Mouse (Mus musculus): ENCODE measurements at regions not wholly inside any gene's neighbourhood (a gene's known extent, or its start where the extent isn't known, plus 50 kb on each side); places are given as distances from the start of the nearest gene placed in this dataset.
A peak's percentile ranks its signal among the peaks of the same experiment; 100 is the strongest.

- Histone ChIP-seq H3K36me3 (replicated peaks; ENCODE audit: control insufficient read depth, insufficient read depth, low read depth, low read length) (no peaks in the 10 kb centered on the region), H3K4me2 (ENCODE audit: low read depth, low read length) (no peak overlapping the region), H3K27ac (replicated peaks; ENCODE audit: low read depth, low read length) (no peak overlapping the region), H3K4me1 (ENCODE audit: control insufficient read depth, insufficient read depth, low read length) (no peaks in the 10 kb centered on the region), H3K9ac (replicated peaks; ENCODE audit: low read length) (no peak overlapping the region), H3K4me3 (ENCODE audit: low read depth, low read length) (no peak overlapping the region), H3K9me3 (replicated peaks; ENCODE audit: control insufficient read depth, low read length) (no peaks in the 10 kb centered on the region), H3K27me3 (ENCODE audit: control insufficient read depth, insufficient read depth, low read length) (no peaks in the 10 kb centered on the region)
- WGBS, result 58% methylated on average over 9 of the region's 9 CpGs
- ATAC-seq (replicated peaks; ENCODE audit: insufficient number of reproducible peaks, low FRiP score, low TSS enrichment, low read depth) (peak; percentile 18; the same call in 1 of the 2 replicates), DNase-seq (ENCODE audit: low spot score) (no peak)
Observed at GRCm38 (mm10) chr3:143090886-143091285, 209.1 kb upstream of the Pkn2 start.

DNA sequence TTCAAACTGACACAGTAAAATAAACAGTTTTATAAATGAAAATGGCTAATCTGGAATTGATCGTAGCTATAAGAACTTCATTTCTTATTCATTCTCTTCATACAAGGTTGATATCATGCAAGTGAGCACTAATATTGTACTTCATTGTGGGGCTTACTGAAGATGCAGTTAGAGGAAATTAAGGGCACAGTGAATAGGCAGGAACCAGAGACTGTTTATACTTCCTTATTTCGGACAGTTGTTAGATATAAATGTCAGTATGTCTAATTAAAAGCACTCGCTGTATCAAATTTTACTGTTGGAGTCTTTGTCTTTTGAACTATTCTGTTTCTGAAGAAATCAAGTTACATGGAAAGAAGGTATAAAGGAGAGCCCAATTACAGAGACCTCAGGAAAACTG lies 208.5 kb upstream of the Pkn2 start:
- H3K4me3 ChIP-seq (ENCODE audit: low read depth, low read length), result no peak overlapping the region
- DNase-seq (ENCODE audit: low spot score), result no peak
- 87% methylated on average over 3 of the region's 3 CpGs for WGBS
- ATAC-seq (replicated peaks; ENCODE audit: insufficient number of reproducible peaks, low FRiP score, low TSS enrichment, low read depth), result no peak
- H3K9ac ChIP-seq (replicated peaks; ENCODE audit: low read length), result no peak overlapping the region
- H3K9me3 ChIP-seq (replicated peaks; ENCODE audit: control insufficient read depth, low read length), result no peaks in the 10 kb centered on the region
- H3K27ac ChIP-seq (replicated peaks; ENCODE audit: low read depth, low read length), result no peak overlapping the region
- H3K36me3 ChIP-seq (replicated peaks; ENCODE audit: control insufficient read depth, insufficient read depth, low read depth, low read length), result no peaks in the 10 kb centered on the region
- H3K4me1 ChIP-seq (ENCODE audit: control insufficient read depth, insufficient read depth, low read length), result no peaks in the 10 kb centered on the region
- no peaks in the 10 kb centered on the region for H3K27me3 ChIP-seq (ENCODE audit: control insufficient read depth, insufficient read depth, low read length)
- H3K4me2 ChIP-seq (ENCODE audit: low read depth, low read length), result no peak overlapping the region

DNA sequence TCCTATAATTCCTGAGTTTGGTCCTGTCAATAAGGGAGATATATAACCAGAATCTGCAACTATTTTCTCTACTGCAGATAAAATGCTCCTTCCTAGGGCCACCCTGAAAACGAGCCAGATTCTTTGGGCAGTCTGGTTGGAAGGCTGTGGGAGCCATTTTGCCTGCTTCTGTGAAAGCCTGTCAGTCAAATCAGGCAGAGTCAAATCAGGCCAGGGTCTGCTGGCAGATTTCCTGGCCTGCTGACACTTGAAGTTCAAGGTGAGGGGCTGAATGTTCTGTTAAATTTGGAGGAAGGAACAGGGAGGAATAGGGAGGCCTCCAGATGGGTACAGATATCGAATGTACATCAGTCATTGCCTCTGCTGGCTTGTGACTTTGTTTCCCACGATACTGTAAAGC lies 206.0 kb upstream of the Pkn2 start:
- Histone ChIP-seq H3K9me3 (replicated peaks; ENCODE audit: control insufficient read depth, low read length) (no peaks in the 10 kb centered on the region), H3K27me3 (ENCODE audit: control insufficient read depth, insufficient read depth, low read length) (no peaks in the 10 kb centered on the region), H3K4me1 (ENCODE audit: control insufficient read depth, insufficient read depth, low read length) (no peaks in the 10 kb centered on the region), H3K9ac (replicated peaks; ENCODE audit: low read length) (no peak overlapping the region), H3K27ac (replicated peaks; ENCODE audit: low read depth, low read length) (no peak overlapping the region), H3K36me3 (replicated peaks; ENCODE audit: control insufficient read depth, insufficient read depth, low read depth, low read length) (no peaks in the 10 kb centered on the region), H3K4me3 (ENCODE audit: low read depth, low read length) (no peak overlapping the region), H3K4me2 (ENCODE audit: low read depth, low read length) (no peak overlapping the region)
- 63% methylated on average over 3 of the region's 3 CpGs for WGBS
- DNase-seq (ENCODE audit: low spot score) (no peak), ATAC-seq (replicated peaks; ENCODE audit: insufficient number of reproducible peaks, low FRiP score, low TSS enrichment, low read depth) (no peak)

DNA sequence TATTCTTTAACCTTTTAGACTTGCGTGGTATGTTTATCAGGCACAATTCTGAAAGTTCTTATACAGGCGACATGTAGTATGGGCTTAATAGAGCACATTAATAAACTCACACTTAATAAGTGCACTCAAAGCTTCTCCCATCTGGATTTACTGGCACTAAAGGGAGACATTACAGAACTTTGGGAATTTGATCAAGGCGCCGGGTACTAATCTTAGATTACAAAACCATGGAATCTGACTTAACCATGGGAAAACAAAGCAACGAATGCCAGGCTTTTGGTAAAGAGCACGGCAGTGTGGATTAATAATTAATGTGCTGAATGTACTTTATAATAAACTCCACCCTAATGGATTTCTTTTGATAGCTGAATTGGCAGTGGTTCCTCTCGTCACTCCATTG lies 196.5 kb upstream of the Pkn2 start:
- no peaks in the 10 kb centered on the region for H3K9me3 ChIP-seq (replicated peaks; ENCODE audit: control insufficient read depth, low read length)
- no peaks in the 10 kb centered on the region for H3K27me3 ChIP-seq (ENCODE audit: control insufficient read depth, insufficient read depth, low read length)
- H3K36me3 ChIP-seq (replicated peaks; ENCODE audit: control insufficient read depth, insufficient read depth, low read depth, low read length), result no peaks in the 10 kb centered on the region
- 92% methylated on average over 7 of the region's 7 CpGs for WGBS
- DNase-seq (ENCODE audit: low spot score) (no peak), ATAC-seq (replicated peaks; ENCODE audit: insufficient number of reproducible peaks, low FRiP score, low TSS enrichment, low read depth) (no peak)
- H3K27ac ChIP-seq (replicated peaks; ENCODE audit: low read depth, low read length), result no peak overlapping the region
- H3K4me2 ChIP-seq (ENCODE audit: low read depth, low read length), result no peak overlapping the region
- H3K4me3 ChIP-seq (ENCODE audit: low read depth, low read length), result no peak overlapping the region
- H3K4me1 ChIP-seq (ENCODE audit: control insufficient read depth, insufficient read depth, low read length), result no peaks in the 10 kb centered on the region
- H3K9ac ChIP-seq (replicated peaks; ENCODE audit: low read length), result no peak overlapping the region

- Histone ChIP-seq H3K4me3 (ENCODE audit: low read depth, low read length) (no peak overlapping the region), H3K9ac (replicated peaks; ENCODE audit: low read length) (no peak overlapping the region), H3K36me3 (replicated peaks; ENCODE audit: control insufficient read depth, insufficient read depth, low read depth, low read length) (no peaks in the 10 kb centered on the region), H3K9me3 (replicated peaks; ENCODE audit: control insufficient read depth, low read length) (no peaks in the 10 kb centered on the region), H3K4me1 (ENCODE audit: control insufficient read depth, insufficient read depth, low read length) (no peaks in the 10 kb centered on the region), H3K4me2 (ENCODE audit: low read depth, low read length) (no peak overlapping the region), H3K27me3 (ENCODE audit: control insufficient read depth, insufficient read depth, low read length) (no peaks in the 10 kb centered on the region), H3K27ac (replicated peaks; ENCODE audit: low read depth, low read length) (no peak overlapping the region)
- ATAC-seq (replicated peaks; ENCODE audit: insufficient number of reproducible peaks, low FRiP score, low TSS enrichment, low read depth), result no peak
- no peak for DNase-seq (ENCODE audit: low spot score)
- WGBS, result 73% methylated on average over 4 of the region's 4 CpGs
Observed at GRCm38 (mm10) chr3:143071839-143072373, 190.1 kb upstream of the Pkn2 start.

- Histone ChIP-seq H3K4me2 (ENCODE audit: low read depth, low read length) (no peak overlapping the region), H3K4me1 (ENCODE audit: control insufficient read depth, insufficient read depth, low read length) (no peaks in the 10 kb centered on the region), H3K27me3 (ENCODE audit: control insufficient read depth, insufficient read depth, low read length) (no peaks in the 10 kb centered on the region), H3K27ac (replicated peaks; ENCODE audit: low read depth, low read length) (no peak overlapping the region), H3K4me3 (ENCODE audit: low read depth, low read length) (no peak overlapping the region), H3K36me3 (replicated peaks; ENCODE audit: control insufficient read depth, insufficient read depth, low read depth, low read length) (no peaks in the 10 kb centered on the region), H3K9me3 (replicated peaks; ENCODE audit: control insufficient read depth, low read length) (no peaks in the 10 kb centered on the region), H3K9ac (replicated peaks; ENCODE audit: low read length) (no peak overlapping the region)
- WGBS, result 90% methylated on average over 3 of the region's 3 CpGs
- ATAC-seq (replicated peaks; ENCODE audit: insufficient number of reproducible peaks, low FRiP score, low TSS enrichment, low read depth), result no peak
- no peak for DNase-seq (ENCODE audit: low spot score)
Observed at GRCm38 (mm10) chr3:143054858-143055257, 173.1 kb upstream of the Pkn2 start.

GRCm38 (mm10) chr3:143053286-143053993 lies 171.6 kb upstream of the Pkn2 start:
- Histone ChIP-seq H3K36me3 (replicated peaks; ENCODE audit: control insufficient read depth, insufficient read depth, low read depth, low read length) (no peaks in the 10 kb centered on the region), H3K4me1 (ENCODE audit: control insufficient read depth, insufficient read depth, low read length) (no peaks in the 10 kb centered on the region), H3K27me3 (ENCODE audit: control insufficient read depth, insufficient read depth, low read length) (no peaks in the 10 kb centered on the region), H3K9me3 (replicated peaks; ENCODE audit: control insufficient read depth, low read length) (no peaks in the 10 kb centered on the region), H3K27ac (replicated peaks; ENCODE audit: low read depth, low read length) (no peak overlapping the region), H3K4me3 (ENCODE audit: low read depth, low read length) (no peak overlapping the region), H3K4me2 (ENCODE audit: low read depth, low read length) (no peak overlapping the region), H3K9ac (replicated peaks; ENCODE audit: low read length) (no peak overlapping the region)
- WGBS, result 81% methylated on average over 11 of the region's 11 CpGs
- DNase-seq (ENCODE audit: low spot score) (no peak), ATAC-seq (replicated peaks; ENCODE audit: insufficient number of reproducible peaks, low FRiP score, low TSS enrichment, low read depth) (no peak)

- ATAC-seq (replicated peaks; ENCODE audit: insufficient number of reproducible peaks, low FRiP score, low TSS enrichment, low read depth) (no peak), DNase-seq (ENCODE audit: low spot score) (no peak)
- H3K36me3 ChIP-seq (replicated peaks; ENCODE audit: control insufficient read depth, insufficient read depth, low read depth, low read length), result no peaks in the 10 kb centered on the region
- H3K4me1 ChIP-seq (ENCODE audit: control insufficient read depth, insufficient read depth, low read length), result no peaks in the 10 kb centered on the region
- no peaks in the 10 kb centered on the region for H3K27me3 ChIP-seq (ENCODE audit: control insufficient read depth, insufficient read depth, low read length)
- H3K27ac ChIP-seq (replicated peaks; ENCODE audit: low read depth, low read length), result no peak overlapping the region
- no peaks in the 10 kb centered on the region for H3K9me3 ChIP-seq (replicated peaks; ENCODE audit: control insufficient read depth, low read length)
- H3K4me2 ChIP-seq (ENCODE audit: low read depth, low read length), result no peak overlapping the region
- H3K4me3 ChIP-seq (ENCODE audit: low read depth, low read length), result no peak overlapping the region
- WGBS, result 88% methylated on average over 3 of the region's 3 CpGs
- H3K9ac ChIP-seq (replicated peaks; ENCODE audit: low read length), result no peak overlapping the region
Observed at GRCm38 (mm10) chr3:143040666-143041065, 158.9 kb upstream of the Pkn2 start.

Measured in embryonic facial prominence, embryonic 11.5 days (tissue).